Mouse (Mus musculus): Measurements from ENCODE around the gene C2cd2. TPM values are rescaled to one million over a fixed set of nuclear protein-coding genes. Genes with fewer than 3 reads are reported as not detected.

C2cd2 gene
- total RNA-seq, 2 experiments from 2014 or later = 20.6 to 21.4 TPM

DNA sequence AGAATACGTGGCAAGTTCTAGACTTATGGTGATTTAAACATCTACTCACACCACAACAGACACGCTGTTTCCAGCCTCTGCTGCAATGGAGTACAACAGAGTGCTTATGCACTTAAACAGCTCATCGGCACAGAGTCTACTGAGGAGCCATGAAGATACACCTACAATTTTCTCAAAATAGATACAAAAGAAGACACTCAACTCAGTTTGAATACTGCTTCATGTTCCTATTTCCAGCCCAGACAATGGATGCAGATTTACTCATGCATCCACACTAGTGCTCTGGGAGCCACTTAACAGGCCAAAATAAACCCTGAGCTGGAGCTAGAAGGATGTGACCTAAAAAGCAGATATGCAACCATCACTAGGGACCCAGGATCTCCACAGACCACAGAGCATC, 153.5 kb downstream of the C2cd2 start:
- no peak for DNase-seq

DNA sequence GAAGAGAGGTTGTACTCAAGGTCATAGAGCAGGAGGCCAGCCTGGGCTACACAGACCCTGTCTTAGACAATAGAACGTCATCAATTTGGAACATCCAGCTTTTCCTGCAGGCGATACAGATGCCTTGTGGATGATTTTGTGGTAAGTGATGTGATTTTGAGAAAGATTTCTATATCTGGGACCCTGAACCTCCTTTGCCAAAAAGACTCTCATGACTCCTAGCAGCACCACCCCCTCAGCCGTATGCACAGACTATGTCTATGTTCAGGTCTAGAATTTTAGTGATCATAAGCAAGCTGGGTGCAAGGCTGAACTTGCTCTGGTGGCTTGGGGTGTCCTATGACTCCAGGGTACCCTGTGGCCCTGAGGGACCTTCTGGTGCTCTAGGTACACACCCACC, 156.8 kb downstream of the C2cd2 start:
- no peak for DNase-seq

Small RNA genes lying within 50 kb of the gene (microRNA-seq; reads per million reads assigned to microRNA genes)
- gene Mir6964 = 0.35 to 0.41 reads per million in 2 experiments

Other genes with a start within 250 kb of the C2cd2 start
- under 1 TPM; 0.29 to 0.50 TPM for gene Ripk4, start 198.8 kb downstream of the C2cd2 start, total RNA-seq (2021)
- gene Prdm15, start 110.7 kb downstream of the C2cd2 start, total RNA-seq (2021) = 1 to 10 TPM; 5.1 to 7.1 TPM
- gene Zbtb21, start within 50 bp of the C2cd2 start, total RNA-seq (2021) = 10 to 100 TPM; 17.1 to 18.2 TPM
- gene B230307C23Rik, start 34.7 kb upstream of the C2cd2 start, total RNA-seq (2021) = 10 to 100 TPM in 1 of 2 experiments, 1 to 10 TPM in 1; 8.1 to 13.2 TPM
- gene A630089N07Rik, start 119.9 kb upstream of the C2cd2 start, total RNA-seq (2021) = 1 to 10 TPM; 4.4 to 5.0 TPM

Data from heart, postnatal 4 days (tissue).